Mouse (Mus musculus): ENCODE data around the gene Tmem221.
A peak's percentile ranks its signal among the peaks of the same experiment; 100 is the strongest.

Gene Tmem221

DNA sequence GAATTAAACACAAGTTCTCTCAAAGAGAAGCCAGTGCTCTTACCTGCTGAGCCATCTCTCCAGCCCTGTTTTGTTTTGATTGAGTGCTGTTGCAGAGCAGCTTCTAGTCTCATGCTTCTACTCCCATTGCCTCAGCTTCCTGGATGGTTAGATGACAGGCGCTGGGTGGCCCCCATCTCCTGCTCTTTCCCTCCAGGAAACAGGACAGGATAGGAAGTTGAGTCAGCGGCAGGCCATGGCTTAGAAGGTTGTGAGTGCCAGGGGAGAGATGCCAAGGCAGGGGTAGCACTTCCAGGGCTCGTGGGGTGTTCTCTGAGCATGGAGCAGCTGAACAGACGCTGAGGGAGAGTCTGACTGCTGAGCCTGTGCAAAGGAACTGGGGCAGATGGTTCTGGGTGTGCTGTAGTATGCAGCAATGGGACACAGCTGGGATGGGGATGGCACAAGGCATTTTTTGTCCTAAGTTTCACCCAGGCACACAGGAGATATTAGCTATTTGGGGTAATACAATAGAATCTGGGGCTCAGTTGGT, 19.3 kb upstream of the Tmem221 start:
- no peak for DNase-seq

DNA sequence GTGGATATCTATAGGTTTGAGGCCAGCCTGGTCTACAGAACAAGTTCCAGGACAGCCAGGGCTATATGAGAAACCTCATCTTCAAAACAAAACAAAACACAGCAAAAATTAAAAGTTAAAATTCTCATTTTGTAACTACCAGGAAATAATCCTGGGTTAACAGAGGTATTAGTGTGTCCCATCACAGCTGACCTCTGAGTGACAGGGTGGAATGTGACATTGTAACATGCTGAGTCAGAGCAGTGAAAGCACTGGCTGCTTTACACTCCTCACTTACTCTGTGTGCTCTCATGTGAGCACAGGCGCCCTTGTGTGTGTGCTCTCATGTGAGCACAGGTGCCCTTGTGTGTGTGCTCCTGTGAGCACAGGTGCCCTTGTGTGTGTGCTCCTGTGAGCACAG, 16.3 kb upstream of the Tmem221 start:
- no peak for DNase-seq

DNA sequence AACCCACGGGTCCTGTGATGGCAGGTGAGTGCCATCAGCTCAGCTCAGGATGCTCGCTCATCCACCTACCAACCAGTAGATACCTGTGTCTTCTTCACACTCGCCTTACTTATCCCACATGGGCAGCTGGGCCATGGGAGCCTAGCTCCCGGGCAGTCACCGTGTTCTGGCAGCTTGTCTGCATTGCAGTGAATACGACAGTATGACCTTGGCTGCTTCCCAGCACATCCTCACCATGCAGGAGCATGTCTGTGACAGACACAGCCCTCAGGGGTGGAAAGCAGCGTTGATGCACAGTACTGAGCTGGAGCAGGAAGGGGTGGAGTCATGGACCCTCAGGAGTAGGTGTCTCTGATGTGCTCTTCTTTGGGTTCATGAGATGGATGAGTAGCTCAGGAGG, 15.8 kb upstream of the Tmem221 start:
- no peak for DNase-seq

DNA sequence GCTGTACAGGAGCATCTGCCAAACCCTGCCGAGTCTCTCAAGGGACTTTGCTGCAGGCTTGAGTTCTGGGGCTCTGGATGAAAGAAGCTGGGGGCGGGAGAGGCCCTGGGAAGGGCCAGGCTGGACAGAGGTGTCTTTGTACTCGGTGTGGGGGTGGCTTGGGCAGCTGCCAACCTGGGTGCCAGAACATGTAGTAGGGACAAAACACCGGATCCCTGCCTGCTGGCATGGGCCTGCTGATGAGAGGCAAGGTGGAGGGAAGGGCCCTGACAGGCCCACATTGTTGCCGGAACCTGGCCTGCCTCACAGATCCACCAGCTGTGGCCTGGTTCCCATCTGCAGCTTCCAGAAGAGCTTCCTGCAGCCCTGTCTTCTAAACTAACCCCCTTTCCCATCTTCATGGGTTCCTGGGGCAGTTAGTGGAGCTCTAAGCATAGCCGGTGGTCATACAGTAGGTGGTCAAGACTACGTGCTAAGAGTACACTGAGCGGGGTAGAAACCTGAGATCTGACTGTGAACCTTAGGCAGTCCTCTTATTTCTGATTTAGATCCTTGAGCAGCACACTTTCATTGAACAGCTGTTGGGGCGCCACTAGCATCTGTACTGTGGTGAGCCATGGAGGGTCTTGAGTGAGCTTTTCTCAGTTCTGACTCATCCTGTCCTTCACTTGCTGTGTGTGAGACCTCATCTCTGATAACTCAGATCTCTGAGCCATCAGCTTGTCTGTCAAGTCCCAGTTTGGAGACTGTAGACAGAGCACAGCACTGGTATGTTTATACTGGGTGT, 14.4 kb upstream of the Tmem221 start:
- DNase-seq: no peak

DNA sequence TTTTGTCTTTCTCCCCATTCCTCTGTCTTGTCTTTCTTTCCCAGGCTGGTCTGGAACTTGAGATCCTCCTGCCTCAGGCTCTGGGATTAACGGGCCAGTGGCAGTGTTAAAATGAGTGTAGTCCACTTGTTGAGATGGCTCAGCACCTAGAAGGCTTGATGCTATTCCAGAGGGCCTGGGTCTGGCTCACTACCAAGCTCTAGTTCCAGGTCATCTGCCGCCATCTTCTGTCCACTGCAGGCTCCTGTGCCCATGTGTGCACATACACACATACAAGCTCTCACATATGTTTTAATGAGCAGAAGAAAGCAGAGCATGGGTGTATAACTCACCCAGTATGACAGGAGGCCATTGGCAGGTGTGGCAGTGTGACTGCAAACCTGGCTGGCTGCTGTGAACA, 13.4 kb upstream of the Tmem221 start:
- DNase-seq: no peak

DNA sequence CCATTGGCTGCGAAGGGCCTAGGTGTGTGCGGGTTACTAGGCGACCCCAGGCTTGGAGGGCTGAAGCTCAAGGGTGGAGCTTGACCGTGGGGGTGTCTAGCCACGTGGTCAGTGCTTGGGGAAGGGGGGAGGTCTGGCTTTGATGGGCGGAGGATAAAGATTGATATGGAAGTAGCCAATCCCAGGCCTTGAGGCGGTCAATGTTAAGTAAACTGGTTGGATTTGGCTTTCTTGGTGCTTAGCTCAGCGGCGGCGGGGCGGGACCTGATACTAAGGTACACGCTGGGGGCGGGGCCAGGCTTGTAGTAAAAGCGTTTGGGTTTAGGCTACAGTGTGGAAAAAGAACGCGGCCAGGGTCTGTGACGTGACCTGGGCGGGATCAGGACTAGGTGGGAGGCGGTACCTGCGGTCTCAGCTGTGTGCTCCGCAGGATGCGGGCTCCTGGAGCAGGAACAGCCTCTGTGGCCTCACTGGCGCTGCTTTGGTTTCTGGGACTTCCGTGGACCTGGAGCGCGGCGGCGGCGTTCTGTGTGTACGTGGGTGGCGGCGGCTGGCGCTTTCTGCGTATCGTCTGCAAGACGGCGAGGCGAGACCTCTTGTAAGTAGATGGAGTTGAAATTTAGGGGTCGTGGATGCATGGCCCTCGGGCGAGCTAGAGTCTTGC, 11.8 kb upstream of the Tmem221 start:
- peak; percentile 77 to 86 for DNase-seq

DNA sequence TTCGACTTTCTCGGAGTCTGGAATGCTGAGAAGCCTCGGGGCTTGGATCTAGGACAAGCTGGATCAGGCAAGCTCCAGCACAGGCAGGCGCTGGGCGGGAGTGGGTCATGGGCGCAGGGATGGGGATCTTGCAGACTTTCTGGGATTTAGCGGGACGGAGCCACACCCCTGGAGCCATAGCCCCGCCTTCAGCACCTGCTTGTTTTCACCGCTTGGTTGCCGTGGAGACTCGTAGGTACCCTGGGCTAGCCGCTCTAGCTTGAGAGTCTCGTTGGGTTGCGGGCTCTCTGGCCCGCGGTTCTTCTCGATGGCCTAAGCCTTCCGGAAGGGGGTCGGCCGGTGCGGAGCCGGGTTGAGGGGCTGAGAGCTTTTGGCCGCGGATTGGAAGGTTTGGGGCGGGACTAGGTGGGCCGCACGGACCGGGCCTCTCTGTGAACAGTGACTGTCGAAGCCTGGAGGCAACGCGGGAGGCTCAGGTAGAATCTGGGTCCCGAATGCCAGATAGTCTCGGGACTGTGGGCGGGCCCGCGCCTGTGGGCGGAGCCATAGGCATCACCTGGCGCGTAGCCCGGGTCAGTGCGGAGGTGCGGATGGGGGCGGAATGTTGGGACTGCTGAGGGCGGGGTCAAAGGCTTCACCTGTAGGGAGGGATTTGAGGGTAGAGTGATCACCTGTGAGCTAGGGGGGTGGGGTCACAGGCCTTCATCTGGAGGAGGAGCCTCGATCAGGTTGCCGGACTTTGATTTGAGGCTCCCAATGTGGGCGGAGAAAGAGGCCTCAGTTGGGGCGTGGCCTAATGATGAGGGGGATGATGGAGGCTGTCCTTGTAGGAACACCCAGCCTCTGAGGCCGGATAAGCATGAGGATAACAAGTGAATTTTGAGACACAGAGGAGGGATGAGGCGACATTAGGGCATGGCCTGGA, 11.0 kb upstream of the Tmem221 start:
- peak; percentile 67 to 75 for DNase-seq

DNA sequence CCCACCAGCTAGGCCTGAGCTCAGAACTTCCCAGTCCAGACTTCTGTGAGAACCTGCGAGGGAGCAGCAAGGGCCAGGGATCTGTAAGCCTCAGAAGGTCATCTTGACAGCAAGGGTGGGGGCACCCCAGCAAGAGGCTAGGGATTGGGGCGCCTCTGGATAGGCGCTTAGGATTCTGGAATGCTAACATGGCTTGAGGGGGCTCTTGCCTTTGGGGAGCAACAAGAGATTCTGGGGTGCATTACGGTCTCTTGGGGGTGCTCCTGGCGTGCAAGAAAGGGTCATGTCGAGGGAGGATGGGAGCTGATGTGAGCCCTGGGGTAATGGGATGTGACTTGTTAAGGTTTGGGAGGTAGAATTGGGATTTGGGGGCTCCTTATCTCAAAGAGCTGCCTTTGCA, 10.3 kb upstream of the Tmem221 start:
- DNase-seq: no peak

DNA sequence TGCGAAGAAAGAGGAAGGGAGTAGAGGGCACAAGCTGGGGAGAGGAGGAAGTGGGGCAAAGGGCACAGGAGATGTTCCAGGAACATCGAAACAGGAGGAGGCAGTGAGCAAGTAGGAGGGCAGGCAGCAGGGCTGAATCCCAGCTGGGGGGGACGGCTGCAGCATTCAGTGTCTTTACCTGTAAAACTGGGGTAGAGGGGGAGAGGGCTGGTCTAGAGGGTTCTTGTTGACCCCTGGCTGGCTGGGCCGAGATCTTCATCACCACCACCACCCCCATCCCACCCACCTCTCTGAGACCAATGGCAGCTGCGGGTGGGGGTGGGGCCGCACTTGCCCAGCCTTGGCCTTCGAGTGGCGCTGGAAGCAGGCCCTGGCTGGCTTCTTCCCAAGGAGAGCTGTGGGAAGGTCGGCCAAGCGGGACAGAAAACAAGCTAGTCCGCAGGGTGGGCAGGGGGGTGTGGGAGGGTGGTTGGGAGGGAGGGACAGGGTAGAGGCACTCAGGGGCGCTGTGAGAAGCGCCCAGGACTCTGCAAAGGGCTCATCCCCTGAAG, 9.8 kb upstream of the Tmem221 start, which contains the start of gene Slc27a1:
Slc27a1 (plus strand) TSS at position 496 of the 551 bp plus-strand sequence.
- peak in 1 of 2 experiments; percentile 16 for DNase-seq

DNA sequence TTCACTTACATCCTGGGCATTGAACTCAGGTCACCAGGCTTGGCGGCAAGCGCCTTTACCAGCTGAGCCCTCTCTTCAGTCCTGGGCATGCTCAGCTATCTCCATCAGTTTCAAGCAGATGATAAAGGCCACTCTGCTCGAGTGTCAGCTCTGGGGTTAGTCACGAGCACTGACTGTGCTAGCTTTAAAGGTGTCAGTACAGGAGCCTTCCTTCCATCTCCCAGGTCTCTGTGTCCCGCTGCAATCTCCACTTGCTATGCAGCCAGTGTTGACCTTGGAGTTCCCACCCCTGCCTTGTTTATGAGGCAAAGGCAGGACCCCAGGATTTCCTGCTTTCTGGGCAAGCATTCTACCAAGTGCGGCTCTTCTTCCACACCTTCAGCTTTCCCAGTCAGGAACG, 8.9 kb upstream of the Tmem221 start:
- DNase-seq: no peak

DNA sequence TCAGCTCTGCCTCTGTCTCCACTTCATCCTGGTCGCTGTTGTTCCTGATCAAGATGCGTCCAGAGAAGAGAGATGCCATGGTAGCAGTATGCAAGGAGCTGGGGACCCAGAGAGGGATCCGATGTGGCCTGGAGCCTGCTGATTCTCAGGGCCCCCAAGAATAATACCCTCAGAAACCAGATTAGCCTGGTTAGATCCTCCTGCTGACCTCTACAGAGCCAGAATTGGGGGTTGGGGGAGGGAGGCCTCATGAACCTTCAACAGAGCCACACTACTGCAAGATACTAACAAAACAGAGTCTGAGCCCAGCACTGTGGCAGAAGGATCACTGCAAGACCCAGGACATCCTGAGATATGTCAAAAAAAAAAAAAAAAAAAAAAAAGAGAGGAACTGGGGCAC, 7.8 kb upstream of the Tmem221 start, which contains the start of gene Nxnl1:
Nxnl1 (minus strand) TSS at position 101 of the 400 bp plus-strand sequence.
- DNase-seq: no peak

DNA sequence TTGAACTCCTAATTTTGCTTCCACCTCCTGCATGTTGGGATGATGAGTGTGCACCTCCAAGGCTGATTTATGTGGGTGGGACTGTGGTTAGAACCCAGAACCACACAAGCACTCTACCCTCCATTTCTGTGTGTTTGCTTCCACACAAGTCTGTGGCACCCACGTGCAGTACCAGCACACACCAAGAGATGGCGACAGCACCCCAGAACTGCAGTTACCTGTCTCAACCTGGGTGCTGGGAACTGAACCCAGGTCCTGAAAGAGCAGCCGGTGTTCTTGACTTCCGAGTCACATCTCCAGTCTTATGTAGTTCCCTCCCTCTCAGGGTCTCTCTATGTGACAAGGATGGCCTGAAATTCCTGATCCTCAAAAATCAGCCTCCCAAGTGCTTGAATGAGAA, 5.3 kb upstream of the Tmem221 start:
- no peak for DNase-seq

DNA sequence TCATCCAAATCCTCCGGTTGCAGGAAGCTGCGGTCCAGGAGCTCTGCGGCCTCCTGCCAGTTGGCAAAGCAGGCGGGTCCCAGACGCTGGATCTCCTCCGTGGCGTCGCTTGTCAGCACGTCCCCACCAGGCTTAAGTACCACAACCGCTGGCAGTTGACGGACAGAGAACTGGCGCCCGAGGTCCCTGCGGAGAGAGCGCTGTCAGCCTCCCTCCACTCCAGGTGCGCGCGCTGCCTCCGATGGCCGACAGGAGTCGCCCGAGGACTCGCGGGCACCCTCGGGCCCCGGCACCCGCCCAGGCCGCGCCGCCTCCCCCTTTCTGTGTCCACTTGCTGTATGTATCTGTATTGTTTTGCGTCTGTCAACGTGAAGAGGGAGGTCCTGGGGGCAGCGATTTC, 4.1 kb upstream of the Tmem221 start:
- DNase-seq: peak; percentile 68 to 88

DNA sequence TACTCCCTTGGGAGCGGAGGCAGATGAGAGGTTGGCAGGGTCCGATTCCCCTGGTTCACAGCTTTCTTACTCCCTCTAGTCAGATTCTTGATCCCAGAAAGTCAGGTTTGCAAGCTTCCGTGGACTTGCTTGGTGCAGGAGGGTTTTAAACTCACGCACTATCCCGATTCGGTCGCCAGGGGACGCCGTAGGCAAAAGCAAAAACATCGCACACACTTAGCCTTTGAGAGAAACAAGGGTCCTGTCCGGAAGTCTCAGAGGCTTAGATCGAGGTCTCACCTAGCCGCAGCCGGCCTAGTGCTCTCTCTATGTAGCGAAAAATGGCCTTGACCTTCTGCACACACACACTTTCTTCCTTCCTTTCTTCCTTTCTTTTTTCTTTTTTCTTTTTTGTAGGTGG, 2.7 kb upstream of the Tmem221 start:
- DNase-seq: peak; percentile 49 to 69

DNA sequence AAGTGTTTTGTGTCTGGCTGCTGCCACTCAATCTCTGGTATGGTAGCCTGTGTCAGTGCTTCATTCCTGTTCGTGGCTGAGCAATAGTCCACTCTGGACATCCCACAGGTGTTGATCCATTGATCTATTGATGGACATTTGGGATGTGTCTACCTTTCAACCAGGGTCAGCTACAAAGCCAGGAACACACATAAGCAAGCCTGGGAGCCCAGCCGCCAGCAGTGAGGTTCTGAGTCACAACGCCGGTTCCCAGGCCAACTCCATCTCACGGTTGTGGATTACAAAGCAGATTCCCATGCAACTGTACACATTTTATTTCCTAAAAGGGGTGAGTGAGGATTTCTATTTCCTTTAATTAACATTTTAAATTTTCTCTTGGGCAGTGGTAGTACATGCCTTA, 2.1 kb upstream of the Tmem221 start:
- DNase-seq: no peak

DNA sequence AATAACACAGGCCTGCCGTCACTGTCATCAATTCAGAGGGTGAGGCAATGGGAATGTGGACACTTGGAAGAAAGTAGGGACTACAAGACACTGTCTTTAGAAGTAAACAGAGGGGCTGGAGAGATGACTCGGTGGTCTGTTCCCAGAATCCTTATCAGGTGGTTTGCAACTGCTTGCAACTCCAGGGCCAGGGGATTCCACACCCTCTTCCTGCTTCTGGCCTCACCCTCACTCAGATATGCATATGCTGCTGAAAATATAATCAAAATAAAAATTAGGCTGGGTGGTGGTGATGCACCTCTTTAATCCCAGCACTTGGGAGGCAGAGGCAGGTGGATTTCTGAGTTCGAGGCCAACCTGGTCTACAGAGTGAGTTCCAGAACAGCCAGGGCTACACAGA, 1.4 kb upstream of the Tmem221 start:
- no peak for DNase-seq

DNA sequence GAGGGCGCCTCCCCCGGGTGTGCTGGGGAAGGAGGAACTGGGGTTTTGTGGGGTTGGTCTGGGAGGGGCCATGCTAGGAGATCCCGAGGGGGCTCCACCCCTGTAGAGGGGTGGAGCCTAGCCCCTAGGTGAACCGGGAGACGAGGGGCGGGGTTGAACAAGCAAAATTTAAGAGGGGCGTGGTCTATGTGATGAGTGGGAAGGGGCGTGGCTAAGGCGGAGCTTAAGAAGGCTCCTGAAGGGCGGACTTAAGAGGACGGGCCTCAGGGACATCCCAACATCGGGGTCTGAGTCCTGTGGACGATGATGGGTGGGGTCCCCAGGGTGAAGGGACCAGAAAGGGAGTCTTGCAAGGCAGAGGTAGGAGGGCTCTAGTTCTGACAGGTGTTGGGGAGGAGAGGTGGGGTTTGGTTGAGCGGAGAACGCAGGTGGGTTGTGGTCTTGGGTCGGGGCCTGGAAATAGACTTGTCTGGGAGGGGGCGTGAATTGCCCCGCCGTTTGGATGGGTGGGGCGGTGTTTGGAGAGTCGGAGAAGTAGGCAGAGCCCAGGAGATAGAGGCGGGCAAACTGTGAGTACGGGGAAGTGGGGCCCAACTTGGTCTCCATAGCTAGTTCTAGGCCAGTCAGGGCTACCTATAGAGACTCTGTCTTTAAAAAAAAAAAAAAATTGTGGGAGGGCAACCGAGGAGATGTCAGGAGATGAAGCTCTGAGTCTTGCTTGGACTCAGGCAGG, 453 bp upstream of the Tmem221 start:
- peak; percentile 64 to 72 for DNase-seq

DNA sequence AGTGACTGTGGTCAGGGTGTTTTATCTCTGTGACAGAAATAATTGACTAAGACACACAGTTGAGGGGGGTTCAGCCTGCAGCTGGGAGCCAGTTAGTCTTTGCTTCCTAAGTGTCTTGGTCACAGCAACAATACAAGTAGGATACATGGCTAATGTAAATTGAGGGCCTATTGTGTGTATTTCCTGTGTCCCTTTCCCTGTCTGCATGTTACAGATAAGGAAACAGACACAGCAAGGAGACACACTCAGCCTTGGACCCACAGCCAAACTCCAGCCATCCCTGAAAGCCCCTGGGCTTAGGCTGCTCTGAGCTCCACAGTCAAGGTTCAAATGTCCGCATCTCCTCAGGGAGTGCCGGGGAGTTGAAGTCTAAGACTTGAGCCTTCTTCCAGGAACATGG, 4.0 kb downstream of the Tmem221 start:
- no peak for DNase-seq

DNA sequence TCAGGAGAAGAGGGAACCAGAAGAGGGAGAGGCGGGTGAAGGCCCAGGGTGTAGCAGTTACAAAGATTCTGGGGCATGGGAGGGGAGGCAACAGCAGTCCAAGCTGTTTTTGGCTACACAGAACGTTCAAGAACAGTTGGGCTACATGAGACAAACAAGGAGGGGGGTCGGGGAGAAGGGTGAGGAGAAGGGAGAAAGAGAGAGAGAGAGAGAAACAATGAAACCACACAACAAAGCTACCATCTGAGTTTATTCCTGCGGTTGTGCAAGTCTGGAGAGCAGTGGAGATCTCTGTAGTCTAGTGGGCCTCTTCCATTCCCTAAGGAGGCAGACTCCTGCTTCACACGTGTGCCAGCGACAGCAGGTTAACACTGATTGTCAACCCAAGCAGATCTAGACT, 4.7 kb downstream of the Tmem221 start:
- no peak for DNase-seq

DNA sequence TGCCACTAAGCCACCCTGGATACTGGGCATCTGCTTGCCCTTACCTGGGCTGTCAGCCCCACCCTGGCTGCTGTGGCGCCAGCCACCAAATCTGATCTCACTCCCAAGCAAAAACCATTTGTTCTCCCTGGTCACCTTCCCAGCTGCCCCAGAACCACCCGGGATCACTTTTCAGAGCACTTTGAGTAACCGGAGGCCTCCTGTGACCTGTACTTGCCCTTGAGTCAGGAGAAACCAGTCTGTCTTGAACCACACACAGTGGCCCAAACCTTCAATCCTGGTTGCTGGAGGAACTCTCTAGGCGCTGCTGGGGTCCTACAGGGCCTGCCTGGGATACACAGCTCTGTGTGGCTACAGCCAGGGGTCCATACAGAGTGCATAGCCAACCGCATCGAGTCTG, 5.9 kb downstream of the Tmem221 start:
- no peak for DNase-seq

DNA sequence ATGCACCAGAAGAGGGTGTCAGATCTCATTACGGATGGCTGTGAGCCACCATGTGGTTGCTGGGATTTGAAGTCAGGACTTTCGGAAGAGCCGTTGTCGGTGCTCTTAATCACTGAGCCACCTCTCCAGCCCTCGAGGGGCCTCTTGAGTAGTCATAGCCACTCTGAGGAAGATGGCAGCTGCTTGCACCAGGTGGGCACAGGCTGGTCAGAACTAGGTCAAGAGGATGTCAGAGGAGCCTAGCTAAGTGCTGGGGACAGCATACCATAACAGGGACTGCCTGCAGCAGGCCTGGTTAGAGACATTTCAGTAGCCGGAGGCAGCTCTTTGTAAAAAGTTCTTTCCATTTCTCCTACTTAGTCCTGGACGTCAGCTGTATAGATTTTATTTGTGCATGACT, 7.9 kb downstream of the Tmem221 start:
- no peak for DNase-seq

DNA sequence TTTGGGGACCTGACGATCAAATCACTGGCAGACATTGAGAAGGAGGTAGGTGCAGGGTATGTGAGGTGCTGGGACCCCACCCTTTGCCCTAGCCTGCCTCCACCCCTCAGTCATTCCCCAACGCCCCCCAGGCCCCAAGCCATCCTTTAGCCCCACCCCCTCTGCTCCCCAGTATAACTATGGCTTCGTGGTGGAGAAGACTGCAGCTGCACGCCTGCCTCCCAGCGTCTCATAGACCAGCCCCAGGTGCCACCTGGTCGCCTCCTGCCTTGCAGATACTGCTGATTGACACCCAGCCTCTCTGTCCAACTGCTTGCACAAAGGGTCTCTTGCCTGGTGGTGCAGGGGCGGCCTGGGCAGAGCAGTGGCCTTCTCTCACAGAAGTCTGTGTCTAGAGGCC, 11.1 kb downstream of the Tmem221 start:
- DNase-seq: no peak

Measured in spleen, adult 18-20 months (tissue).